Mouse (Mus musculus): Measurements from ENCODE around the gene Fkbp9. TPM values are rescaled to one million over a fixed set of nuclear protein-coding genes. Genes with fewer than 3 reads are reported as not detected.
"Not testable (repeated sequence)": the region's sequence is repeated elsewhere in the genome, so short reads cannot be mapped to it uniquely, and the experiment has no call there.

Gene Fkbp9
- polyA plus RNA-seq, 1 experiment from 2014 or later, result 29.2 TPM

- Histone ChIP-seq H3K4me1 (replicated peaks) (no peaks in the 10 kb centered on the region), H3K9ac (replicated peaks) (no peak overlapping the region), H3K4me3 (replicated peaks) (no peak overlapping the region), H3K27me3 (no peaks in the 10 kb centered on the region), H3K4me2 (replicated peaks) (no peak overlapping the region), H3K27ac (no peak overlapping the region), H3K36me3 (no peaks in the 10 kb centered on the region), H3K9me3 (no peaks in the 10 kb centered on the region)
- no peak for ATAC-seq
- 96% methylated on average over 2 of the region's 2 CpGs for WGBS
Measured at GRCm38 (mm10) chr6:56844365-56844764, 12.5 kb downstream of the Fkbp9 start.

GRCm38 (mm10) chr6:56848974-56849373, 17.1 kb downstream of the Fkbp9 start:
- H3K9ac ChIP-seq (replicated peaks), result no peak overlapping the region
- no peaks in the 10 kb centered on the region for H3K36me3 ChIP-seq
- H3K4me2 ChIP-seq (replicated peaks), result no peak overlapping the region
- H3K27me3 ChIP-seq, result no peaks in the 10 kb centered on the region
- H3K27ac ChIP-seq, result no peak overlapping the region
- 88% methylated on average over 3 of the region's 3 CpGs for WGBS
- no peaks in the 10 kb centered on the region for H3K9me3 ChIP-seq
- H3K4me3 ChIP-seq (replicated peaks), result no peak overlapping the region
- no peak for ATAC-seq
- no peaks in the 10 kb centered on the region for H3K4me1 ChIP-seq (replicated peaks)

GRCm38 (mm10) chr6:56850315-56850714, 18.5 kb downstream of the Fkbp9 start:
- no peaks in the 10 kb centered on the region for H3K4me1 ChIP-seq (replicated peaks)
- no peaks in the 10 kb centered on the region for H3K27me3 ChIP-seq
- H3K9me3 ChIP-seq, result no peaks in the 10 kb centered on the region
- H3K9ac ChIP-seq (replicated peaks), result no peak overlapping the region
- ATAC-seq, result no peak
- no peak overlapping the region for H3K4me2 ChIP-seq (replicated peaks)
- H3K4me3 ChIP-seq (replicated peaks), result no peak overlapping the region
- no peaks in the 10 kb centered on the region for H3K36me3 ChIP-seq
- no peak overlapping the region for H3K27ac ChIP-seq
- WGBS, result 76% methylated on average over 7 of the region's 7 CpGs

- Histone ChIP-seq H3K27me3 (no peaks in the 10 kb centered on the region), H3K27ac (no peak overlapping the region), H3K4me1 (replicated peaks) (no peaks in the 10 kb centered on the region), H3K36me3 (no peaks in the 10 kb centered on the region), H3K9me3 (no peaks in the 10 kb centered on the region), H3K4me2 (replicated peaks) (no peak overlapping the region), H3K4me3 (replicated peaks) (no peak overlapping the region), H3K9ac (replicated peaks) (no peak overlapping the region)
- 95% methylated on average over 8 of the region's 8 CpGs for WGBS
- ATAC-seq, result no peak
Measured at GRCm38 (mm10) chr6:56854803-56855202, 22.9 kb downstream of the Fkbp9 start.

- Histone ChIP-seq H3K36me3 (no peaks in the 10 kb centered on the region), H3K9ac (replicated peaks) (no peak overlapping the region), H3K4me2 (replicated peaks) (no peak overlapping the region), H3K27me3 (no peaks in the 10 kb centered on the region), H3K4me1 (replicated peaks) (no peaks in the 10 kb centered on the region), H3K9me3 (no peaks in the 10 kb centered on the region), H3K4me3 (replicated peaks) (no peak overlapping the region), H3K27ac (no peak overlapping the region)
- 89% methylated on average over 5 of the region's 5 CpGs for WGBS
- ATAC-seq, result no peak
Measured at GRCm38 (mm10) chr6:56856748-56857147, 24.9 kb downstream of the Fkbp9 start.

- 91% methylated on average over 8 of the region's 8 CpGs for WGBS
Measured at GRCm38 (mm10) chr6:56860205-56860848, 28.5 kb downstream of the Fkbp9 start.

GRCm38 (mm10) chr6:56866899-56867298, 35.0 kb downstream of the Fkbp9 start:
- not testable (repeated sequence) for H3K27me3 ChIP-seq; H3K36me3 ChIP-seq; H3K4me1 ChIP-seq (replicated peaks); H3K27ac ChIP-seq; ATAC-seq; H3K4me2 ChIP-seq (replicated peaks); H3K9ac ChIP-seq (replicated peaks); H3K9me3 ChIP-seq; H3K4me3 ChIP-seq (replicated peaks)
- WGBS, result 95% methylated on average over 1 of the region's 1 CpGs

More at GRCm38 (mm10) chr6:56860205-56860848, 28.5 kb downstream of the Fkbp9 start:
- Histone ChIP-seq H3K4me3 (replicated peaks) (no peak overlapping the region), H3K9me3 (no peaks in the 10 kb centered on the region), H3K4me2 (replicated peaks) (no peak overlapping the region), H3K4me1 (replicated peaks) (no peaks in the 10 kb centered on the region), H3K36me3 (no peaks in the 10 kb centered on the region), H3K27ac (no peak overlapping the region), H3K9ac (replicated peaks) (no peak overlapping the region), H3K27me3 (no peaks in the 10 kb centered on the region)
- ATAC-seq, result no peak

- 72% methylated on average over 8 of the region's 8 CpGs for WGBS
- ATAC-seq, result no peak
Measured at GRCm38 (mm10) chr6:56868565-56868964, 36.7 kb downstream of the Fkbp9 start.

GRCm38 (mm10) chr6:56870027-56870426, 38.2 kb downstream of the Fkbp9 start:
- H3K4me3 ChIP-seq (replicated peaks), result no peak overlapping the region
- no peaks in the 10 kb centered on the region for H3K36me3 ChIP-seq
- H3K27ac ChIP-seq, result no peak overlapping the region
- H3K4me1 ChIP-seq (replicated peaks), result no peaks in the 10 kb centered on the region
- WGBS, result 91% methylated on average over 2 of the region's 2 CpGs
- H3K9me3 ChIP-seq, result no peaks in the 10 kb centered on the region
- H3K4me2 ChIP-seq (replicated peaks), result no peak overlapping the region
- H3K27me3 ChIP-seq, result no peaks in the 10 kb centered on the region
- no peak overlapping the region for H3K9ac ChIP-seq (replicated peaks)
- ATAC-seq, result no peak

More at GRCm38 (mm10) chr6:56868565-56868964, 36.7 kb downstream of the Fkbp9 start:
- no peaks in the 10 kb centered on the region for H3K4me1 ChIP-seq (replicated peaks)
- no peak overlapping the region for H3K9ac ChIP-seq (replicated peaks)
- no peak overlapping the region for H3K4me2 ChIP-seq (replicated peaks)
- no peaks in the 10 kb centered on the region for H3K36me3 ChIP-seq
- H3K9me3 ChIP-seq, result no peaks in the 10 kb centered on the region
- H3K27me3 ChIP-seq, result no peaks in the 10 kb centered on the region
- H3K4me3 ChIP-seq (replicated peaks), result no peak overlapping the region
- no peak overlapping the region for H3K27ac ChIP-seq

- Histone ChIP-seq H3K4me3 (replicated peaks) (no peak overlapping the region), H3K27ac (no peak overlapping the region), H3K4me1 (replicated peaks) (no peaks in the 10 kb centered on the region), H3K9me3 (no peaks in the 10 kb centered on the region), H3K9ac (replicated peaks) (no peak overlapping the region), H3K36me3 (peaks cover 19% of the 10 kb centered on the region), H3K4me2 (replicated peaks) (no peak overlapping the region), H3K27me3 (no peaks in the 10 kb centered on the region)
- no peak for ATAC-seq
- WGBS, result 94% methylated on average over 4 of the region's 4 CpGs
Measured at GRCm38 (mm10) chr6:56876870-56877269, 45.0 kb downstream of the Fkbp9 start.

- 94% methylated on average over 8 of the region's 8 CpGs for WGBS
Measured at GRCm38 (mm10) chr6:56877985-56878384, 46.1 kb downstream of the Fkbp9 start.

GRCm38 (mm10) chr6:56879352-56879955, 47.6 kb downstream of the Fkbp9 start:
- no peak overlapping the region for H3K9ac ChIP-seq (replicated peaks)
- H3K4me1 ChIP-seq (replicated peaks), result no peaks in the 10 kb centered on the region
- WGBS, result 83% methylated on average over 1 of the region's 1 CpGs
- H3K27ac ChIP-seq, result no peak overlapping the region
- H3K36me3 ChIP-seq, result peaks cover 35% of the 10 kb centered on the region
- no peak overlapping the region for H3K4me3 ChIP-seq (replicated peaks)
- H3K4me2 ChIP-seq (replicated peaks), result no peak overlapping the region
- 0 out of 2 replicates have a peak, but pooled peaks have one; percentile 14 for ATAC-seq
- H3K27me3 ChIP-seq, result no peaks in the 10 kb centered on the region
- H3K9me3 ChIP-seq, result no peaks in the 10 kb centered on the region

More at GRCm38 (mm10) chr6:56877985-56878384, 46.1 kb downstream of the Fkbp9 start:
- Histone ChIP-seq H3K27ac (no peak overlapping the region), H3K36me3 (peaks cover 29% of the 10 kb centered on the region), H3K27me3 (no peaks in the 10 kb centered on the region), H3K9ac (replicated peaks) (no peak overlapping the region), H3K9me3 (no peaks in the 10 kb centered on the region), H3K4me2 (replicated peaks) (no peak overlapping the region), H3K4me3 (replicated peaks) (no peak overlapping the region), H3K4me1 (replicated peaks) (no peaks in the 10 kb centered on the region)
- ATAC-seq, result no peak

Data from midbrain, embryonic 13.5 days (tissue).